Mouse (Mus musculus) left cerebral cortex, postnatal 14 days (tissue): Measurements from ENCODE around the gene Spata19. TPM values are rescaled to one million over a fixed set of nuclear protein-coding genes. Genes with fewer than 3 reads are reported as not detected.
A peak's percentile ranks its signal among the peaks of the same experiment; 100 is the strongest.

Experiments used
- DNase-seq, 2 experiments: peaks; one replicate each; pipeline ENCODE4 v3.0.0; 2021 to 2022; ENCODE audit warnings: low spot score in 2 of 2, mixed read lengths in 1 of 2
- intact Hi-C: fragments of 180-260 bp; cut with DNase I; formaldehyde crosslinking; loops from one replicate; pipeline ENCODE4 v1.15.1; 2025
- long read RNA-seq, 2 experiments: library from polyadenylated mRNA; stranded (forward); transcript quantifications; one replicate each; pipeline ENCODE4 v2.0.0; 2021
- total RNA-seq, 2 experiments: library from RNA; stranded (reverse); gene quantifications; 2 replicates each; pipeline ENCODE4 v1.2.3; 2021

The Spata19 gene
- total RNA-seq, result under 1 TPM in 1 of 2 experiments, not detected in 1; 0.81 TPM
- long read RNA-seq, experiment 1, result 0 reads
- long read RNA-seq, experiment 2, result 0 reads

DNA sequence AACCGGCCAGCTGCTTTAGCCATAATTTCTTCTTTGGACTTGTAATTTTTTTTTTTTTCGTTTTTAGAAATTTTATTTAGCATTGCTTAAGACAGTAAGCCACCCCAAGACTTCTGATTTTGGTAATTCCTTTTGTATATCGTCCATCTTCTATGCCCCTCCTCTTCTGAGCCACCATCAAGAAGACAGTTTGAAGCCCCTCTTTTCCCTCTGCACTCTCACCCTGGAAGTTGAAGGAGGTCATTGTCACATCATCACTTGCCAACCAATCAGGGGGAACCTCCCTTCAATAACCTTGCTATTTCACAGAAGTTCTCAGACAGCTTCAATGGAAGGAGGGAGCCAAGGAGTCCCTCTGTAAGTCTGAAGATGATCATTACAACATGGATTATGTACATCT lies at the start of gene Spata19:
Gene Spata19, plus strand, starts transcription at position 301 of the 400 bp plus-strand sequence.
- DNase-seq, result no peak
- intact Hi-C loops, result no loop called here

GRCm38 (mm10) chr9:27353082-27353481 lies 43.5 kb upstream of the Spata19 start:
- intact Hi-C loops, result no loop called here
- no peak for DNase-seq

GRCm38 (mm10) chr9:27357893-27358292 lies 38.7 kb upstream of the Spata19 start:
- no peak for DNase-seq
- intact Hi-C loops, result no loop called here

DNA sequence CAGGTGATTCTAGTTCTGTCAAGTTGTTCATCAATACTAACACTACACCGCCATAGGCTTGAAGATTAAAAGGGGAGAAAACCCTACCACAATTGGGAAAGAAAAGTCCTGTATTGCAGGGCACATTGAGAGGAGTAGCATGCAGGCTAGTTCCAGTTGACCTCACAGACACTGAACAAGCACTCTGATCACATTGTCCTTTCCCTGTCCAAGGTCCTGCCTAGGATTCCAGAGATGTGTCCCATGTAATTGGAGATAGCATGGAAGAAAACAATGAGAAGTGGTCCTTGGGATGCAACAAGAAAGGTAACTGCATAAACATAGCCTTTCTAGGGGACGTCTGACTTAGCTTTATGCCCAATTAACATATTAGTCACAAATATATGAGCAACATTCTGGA lies 29.4 kb upstream of the Spata19 start:
- intact Hi-C loops, result no loop called here
- DNase-seq, result no peak

- no peak for DNase-seq
- intact Hi-C loops, result no loop called here
Observed at GRCm38 (mm10) chr9:27369108-27369507, 27.5 kb upstream of the Spata19 start.

DNA sequence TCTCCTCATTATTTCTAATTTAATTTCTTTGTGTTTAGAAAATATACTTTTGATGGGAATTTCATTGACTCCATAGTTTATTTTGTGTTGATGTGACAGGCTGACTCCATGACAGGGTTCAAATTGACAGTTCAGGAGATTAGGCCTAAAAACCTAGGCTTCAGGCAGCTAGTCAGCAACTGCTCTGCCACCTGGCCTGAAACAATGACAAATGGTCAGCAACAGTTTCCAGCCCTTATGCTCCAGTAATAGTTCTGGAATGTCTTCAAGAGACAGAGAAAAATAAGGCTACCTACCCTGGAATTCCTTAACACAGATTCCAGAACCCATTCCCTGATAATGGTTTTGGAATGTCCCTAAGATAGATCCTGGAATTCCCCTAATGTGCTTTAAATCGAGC lies 20.9 kb upstream of the Spata19 start:
- no peak for DNase-seq
- intact Hi-C loops, result no loop called here

DNA sequence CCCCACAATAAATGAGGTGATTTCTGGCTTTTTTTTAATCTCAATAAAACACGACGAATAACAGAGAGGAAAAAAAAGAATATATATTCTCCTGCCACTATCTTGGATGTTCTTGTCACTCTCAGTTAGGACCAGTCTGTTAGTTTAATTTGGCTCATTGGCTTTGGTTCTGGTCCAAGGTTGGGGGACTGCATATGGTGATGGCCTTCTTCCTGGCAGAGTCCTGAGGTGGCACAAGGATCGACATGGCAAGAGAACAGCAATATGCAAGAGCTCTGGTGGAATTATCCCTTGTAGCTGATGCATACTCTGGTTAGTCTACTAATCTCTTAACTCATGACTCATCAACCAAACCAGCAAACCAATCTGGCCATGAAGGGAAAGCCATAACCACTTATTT lies 9.6 kb upstream of the Spata19 start:
- intact Hi-C loops, result no loop called here
- DNase-seq, result no peak

GRCm38 (mm10) chr9:27401169-27401568 lies 4.6 kb downstream of the Spata19 start:
- DNase-seq, result peak in 1 of 2 experiments; percentile 16
- intact Hi-C loops, result no loop called here

- peak; percentile 61 to 62 for DNase-seq
- intact Hi-C loops, result loop anchor here (2.0 to 5.0 kb wide), 3 partner anchors 368 to 837 kb away; no protein-coding TSS in a partner anchor
Observed at GRCm38 (mm10) chr9:27409733-27410132, 13.1 kb downstream of the Spata19 start.

DNA sequence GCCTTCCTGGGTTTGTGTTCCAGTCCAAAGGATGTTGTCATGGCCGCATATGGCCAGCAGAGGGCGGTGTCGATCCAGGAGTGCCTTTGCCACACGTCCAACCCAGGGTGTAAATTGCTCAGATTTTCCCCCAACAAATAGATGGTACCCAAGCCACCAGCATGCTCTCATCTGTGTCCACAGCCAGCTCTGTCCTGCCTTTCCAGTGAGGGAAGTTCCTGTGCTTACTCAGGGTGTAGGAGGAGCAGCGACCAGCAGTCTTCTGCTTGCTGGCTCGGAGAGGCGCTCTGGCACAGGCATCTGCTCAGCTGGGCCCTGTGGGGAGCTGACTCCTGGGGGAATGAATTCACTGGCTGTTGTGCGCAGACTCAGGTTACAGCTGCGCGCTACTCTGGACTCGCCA lies 17.5 kb downstream of the Spata19 start:
- peak; percentile 78 to 86 for DNase-seq
- intact Hi-C loops, result loop anchor here (5.0 kb wide), 2 partner anchors 363 to 783 kb away; no protein-coding TSS in a partner anchor

GRCm38 (mm10) chr9:27424511-27424910 lies 27.9 kb downstream of the Spata19 start:
- DNase-seq, result peak; percentile 30 to 53
- intact Hi-C loops, result no loop called here

DNA sequence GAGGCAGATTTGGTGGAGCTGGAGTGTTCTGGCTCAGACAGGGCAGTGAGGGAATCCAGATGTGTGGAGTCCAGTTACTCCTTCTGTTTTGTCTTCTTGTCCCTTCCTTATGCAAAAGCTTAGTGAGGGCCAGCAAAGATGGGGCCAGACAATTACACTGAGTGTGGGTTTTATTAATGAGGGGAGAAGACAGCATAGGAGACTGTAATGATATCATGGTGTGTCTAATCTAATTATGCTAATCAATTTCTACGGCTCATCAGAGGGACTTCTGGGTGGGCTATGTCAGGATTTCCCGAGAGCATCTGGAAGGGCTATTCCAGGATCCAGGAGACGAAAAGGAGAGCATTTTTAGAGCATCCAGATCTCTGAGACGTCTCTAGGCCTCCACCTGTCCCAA lies 32.0 kb downstream of the Spata19 start:
- intact Hi-C loops, result no loop called here
- no peak for DNase-seq

GRCm38 (mm10) chr9:27433301-27433700 lies 36.7 kb downstream of the Spata19 start:
- no peak for DNase-seq
- intact Hi-C loops, result no loop called here

- intact Hi-C loops, result no loop called here
- DNase-seq, result no peak
Observed at GRCm38 (mm10) chr9:27435936-27436335, 39.3 kb downstream of the Spata19 start.

GRCm38 (mm10) chr9:27437391-27438061 lies 40.9 kb downstream of the Spata19 start:
- intact Hi-C loops, result no loop called here
- DNase-seq, result peak; percentile 63 to 66

- DNase-seq, result no peak
- intact Hi-C loops, result loop anchor here (5.0 to 10.0 kb wide), 2 partner anchors 185 to 277 kb away; no protein-coding TSS in a partner anchor
Observed at GRCm38 (mm10) chr9:27449780-27450422, 53.3 kb downstream of the Spata19 start.

Other genes starting within 250 kb of the Spata19 start
- gene Jam3, start 241.4 kb upstream of the Spata19 start, total RNA-seq, result 10 to 100 TPM; 24.1 to 26.9 TPM
- 10 to 100 TPM; 74.3 to 75.7 TPM for gene Igsf9b, start 97.6 kb upstream of the Spata19 start, total RNA-seq